Mouse (Mus musculus) liver, embryonic 14.5 days (tissue): ENCODE data around the gene Serinc3. TPM values are rescaled to one million over a fixed set of nuclear protein-coding genes. Genes with fewer than 3 reads are reported as not detected.

Experiments used
- ATAC-seq: fragments of 200-750 bp; cut with Nextera tagmentation; 2 replicates; pipeline ENCODE4 v1.8.0; 2017; ENCODE audit warnings: moderate number of reproducible peaks, mild to moderate bottlenecking, moderate library complexity; ENCODE audit not compliant: insufficient read depth
- DNase-seq, 3 experiments: peaks; one replicate each; pipeline ENCODE4 v3.0.0-alpha.2; 2012 to 2013; ENCODE audit warnings: low read depth in 3 of 3, low spot score in 3 of 3
- H3K27ac ChIP-seq: fragments of 300-500 bp; sonication (generic); 2 replicates; pipeline ENCODE4 v1.5.1; 2014; ENCODE audit warnings: moderate library complexity, mild to moderate bottlenecking, control low read depth, inconsistent platforms
- H3K27me3 ChIP-seq: fragments of 300-500 bp; sonication (generic); 2 replicates; pipeline ENCODE4 v1.6.1; 2014; ENCODE audit warnings: mild to moderate bottlenecking, low read length, moderate library complexity; ENCODE audit not compliant: control insufficient read depth, insufficient read depth
- H3K36me3 ChIP-seq: fragments of 300-500 bp; sonication (generic); replicated peaks from 2 replicates; pipeline ENCODE4 v1.6.1; 2014; ENCODE audit warnings: low read depth; ENCODE audit not compliant: control insufficient read depth, insufficient read depth
- H3K4me1 ChIP-seq, 2 experiments: fragments of 200-500 bp in 1 of 2; fragments of 300-500 bp in 1 of 2; sonication (generic) in 1 of 2; replicated peaks; 2 replicates each; pipeline ENCODE4 v1.6.1; 2012 to 2014; ENCODE audit warnings: antibody characterized with exemption in 1 of 2, inconsistent platforms in 1 of 2, low read length in 1 of 2; ENCODE audit not compliant: control insufficient read depth in 2 of 2, insufficient read depth in 2 of 2
- H3K4me2 ChIP-seq: fragments of 300-500 bp; sonication (generic); 2 replicates; pipeline ENCODE4 v1.6.1; 2014; ENCODE audit warnings: low read depth, mild to moderate bottlenecking, control low read depth, moderate library complexity
- H3K4me3 ChIP-seq, 2 experiments: fragments of 200-500 bp in 1 of 2; fragments of 300-500 bp in 1 of 2; sonication (generic) in 1 of 2; 2 replicates each; pipeline ENCODE4 v1.5.1; 2012 to 2014; ENCODE audit warnings: low read depth in 2 of 2, low read length in 2 of 2, mild to moderate bottlenecking in 2 of 2, control low read depth in 1 of 2, inconsistent platforms in 1 of 2, moderate library complexity in 1 of 2; ENCODE audit not compliant: insufficient read depth in 1 of 2
- H3K9ac ChIP-seq: fragments of 300-500 bp; sonication (generic); replicated peaks from 2 replicates; pipeline ENCODE4 v1.6.1; 2014; ENCODE audit warnings: mild to moderate bottlenecking, control low read depth, moderate library complexity
- H3K9me3 ChIP-seq: fragments of 300-500 bp; sonication (generic); 2 replicates; pipeline ENCODE4 v1.6.1; 2016; ENCODE audit warnings: low read length, mixed read lengths; ENCODE audit not compliant: control insufficient read depth
- CTCF ChIP-seq: IDR thresholded peaks from 2 replicates; pipeline ENCODE4 v1.5.1; 2016; ENCODE audit warnings: antibody characterized with exemption, low read depth, control low read depth
- EP300 ChIP-seq: IDR thresholded peaks from 2 replicates; pipeline ENCODE4 v1.6.1; 2016; ENCODE audit warnings: antibody characterized with exemption, low read depth
- WGBS: fragments of 180-500 bp; shearing (Covaris S2); extraction: QIAGEN DNeasy Blood & Tissue Kit; methylation state at CpG from one replicate; pipeline ENCODE4 v1.1.7; 2014; ENCODE audit not compliant: insufficient replicate concordance; 5-methylcytosine and 5-hydroxymethylcytosine counted together
- polyA plus RNA-seq, 2 experiments: library from polyadenylated mRNA; depleted of rRNA in 1 of 2; stranded (reverse) in 1 of 2; unstranded in 1 of 2; fragments of >200 nt; fragmentation: Nextera tagmentation in 1 of 2; extraction: Ambion mirVana in 1 of 2; gene quantifications; 2 replicates each; pipeline versions ENCODE4 v1.2.1 to v1.2.3; 2012 to 2014

Serinc3 gene
- polyA plus RNA-seq (2012; rRNA removed) (225 and 257 TPM in 2 replicates), polyA plus RNA-seq (2014; fragmentation: Nextera tagmentation; extraction: Ambion mirVana) (165 TPM in 2 replicates)

GRCm38 (mm10) chr2:163644575-163645385 lies at the start of gene Serinc3:
Gene Serinc3, minus strand, starts transcription at chr2:163645131.
- Histone ChIP-seq H3K9ac (peak within 1 kb of the TSS; percentile 96), H3K4me3 (peak within 1 kb of the TSS; percentile 81 to 84), H3K9me3 (no peaks in the 10 kb centered on the region), H3K36me3 (peaks cover 35% of the 10 kb centered on the region), H3K4me1 (peaks cover 31 to 34% of the 10 kb centered on the region in 2 experiments), H3K27me3 (no peaks in the 10 kb centered on the region), H3K4me2 (peak within 1 kb of the TSS; percentile 100), H3K27ac (peak within 1 kb of the TSS; percentile 92)
- ATAC-seq (peak; percentile 84), DNase-seq (peak; percentile 86 to 98 (median 87))
- TF ChIP-seq CTCF (peak; percentile 80), EP300 (peak; percentile 63)
- WGBS = under 1% methylated on average over 71 of the region's 74 CpGs

- no peak for TF ChIP-seq CTCF
- TF ChIP-seq EP300 = no peak
- Histone ChIP-seq H3K27me3 (no peaks in the 10 kb centered on the region), H3K4me1 (peaks cover 67 to 80% of the 10 kb centered on the region in 2 experiments), H3K36me3 (no peaks in the 10 kb centered on the region), H3K4me2 (peak overlapping the region; percentile 54), H3K4me3 (no peak overlapping the region), H3K9ac (no peak overlapping the region; the same call in 1 of the 2 replicates), H3K27ac (peak overlapping the region; percentile 81), H3K9me3 (no peaks in the 10 kb centered on the region)
- ATAC-seq = no peak
- DNase-seq = no peak
- 47% methylated on average over 9 of the region's 9 CpGs for WGBS
Measured at GRCm38 (mm10) chr2:163693716-163694314, 48.9 kb upstream of the Serinc3 start.

- ATAC-seq (peak; percentile 76), DNase-seq (no peak)
- Histone ChIP-seq H3K4me2 (peak overlapping the region; percentile 54), H3K4me1 (peaks cover 68 to 77% of the 10 kb centered on the region in 2 experiments), H3K27ac (peak overlapping the region; percentile 81), H3K27me3 (no peaks in the 10 kb centered on the region), H3K4me3 (no peak overlapping the region), H3K9me3 (no peaks in the 10 kb centered on the region), H3K36me3 (no peaks in the 10 kb centered on the region), H3K9ac (peak overlapping the region; percentile 50)
- 13% methylated on average over 3 of the region's 3 CpGs for WGBS
- TF ChIP-seq EP300 = peak; percentile 71
- no peak for TF ChIP-seq CTCF
Measured at GRCm38 (mm10) chr2:163692873-163693612, 48.1 kb upstream of the Serinc3 start.

GRCm38 (mm10) chr2:163691846-163692605 lies 47.1 kb upstream of the Serinc3 start:
- Histone ChIP-seq H3K27me3 (no peaks in the 10 kb centered on the region), H3K4me1 (peaks cover 65 to 75% of the 10 kb centered on the region in 2 experiments), H3K27ac (peak overlapping the region; percentile 36), H3K4me3 (no peak overlapping the region), H3K36me3 (no peaks in the 10 kb centered on the region), H3K9ac (0 out of 2 replicates have a peak overlapping the region, but pooled peaks have one; percentile 31), H3K4me2 (peak overlapping the region; percentile 54), H3K9me3 (no peaks in the 10 kb centered on the region)
- 27% methylated on average over 6 of the region's 6 CpGs for WGBS
- DNase-seq (peak in 1 of 3 experiments; percentile 52), ATAC-seq (peak; percentile 66)
- TF ChIP-seq CTCF = no peak
- no peak for TF ChIP-seq EP300
